Mouse (Mus musculus) cortical plate, adult 2 months (tissue): ENCODE measurements at regions not wholly inside any gene's neighbourhood (a gene's known extent, or its start where the extent isn't known, plus 50 kb on each side); places are given as distances from the start of the nearest gene placed in this dataset.

ENCODE experiments used
- CTCF ChIP-seq: fragments of 200-500 bp; IDR thresholded peaks from 2 replicates; pipeline ENCODE4 v1.5.1; 2011; ENCODE audit warnings: mild to moderate bottlenecking, control low read depth, low read length; ENCODE audit not compliant: insufficient read depth; ENCODE audit errors: extremely low read depth
- POLR2A ChIP-seq: fragments of 200-500 bp; IDR thresholded peaks from 2 replicates; pipeline ENCODE4 v1.6.1; 2011; ENCODE audit warnings: mild to moderate bottlenecking, low read length, control low read depth; ENCODE audit not compliant: insufficient read depth; ENCODE audit errors: extremely low read depth

GRCm38 (mm10) chr4:55280706-55281105 is 69.1 kb upstream of the Rad23b start:
- TF ChIP-seq POLR2A, result no peak
- no peak for TF ChIP-seq CTCF
